Comparison of ENCODE assay signal across 20 mouse cellular contexts in the genomic region with DNA sequence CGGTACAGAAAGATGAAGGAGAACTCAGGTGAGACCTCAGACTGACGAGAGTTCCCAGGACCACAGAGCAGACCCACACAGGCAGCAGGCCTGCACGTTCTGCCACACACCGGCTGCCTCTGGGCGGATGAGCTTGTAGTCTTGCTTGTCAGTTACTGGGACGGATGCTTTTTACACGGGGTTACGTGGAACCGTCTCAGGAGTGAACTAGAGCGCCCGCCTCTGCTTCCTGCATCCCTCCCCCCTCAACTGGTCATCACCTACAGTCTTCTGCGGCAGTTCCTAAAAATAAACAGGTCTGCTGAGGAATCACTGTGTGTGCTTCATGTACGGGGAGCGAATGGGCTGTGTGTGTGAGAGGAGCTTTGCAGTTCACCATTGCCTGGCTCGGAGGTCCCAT. TPM values are rescaled to one million over a fixed set of nuclear protein-coding genes. Genes with fewer than 3 reads are reported as not detected.
DNase-seq lines count a peak whose midpoint lies in the region; ATAC-seq and TF ChIP-seq lines count a peak whose summit lies in the region.
"Had no signal": no experiment of that assay in that cellular context is flagged by ENCODE, and none has a peak within 500 bp of the region (broad histone marks: within the 10 kb centered on the region; RNA-seq: fewer than 3 reads in every experiment).

No protein-coding gene starts in this region.

- peak overlapping the region; percentile 15; the same call in 1 of the 2 replicates for H3K4me2 ChIP-seq in heart, postnatal 0 days (ENCODE audit: low read depth, low read length)
- H3K4me2 ChIP-seq: embryonic facial prominence, embryonic 12.5 days had no signal

- no peak for TF ChIP-seq EP300 in heart, postnatal 0 days (IDR thresholded peaks at IDR 0.05; ENCODE audit: low read depth)

- 62% methylated on average over 15 of the region's 15 CpGs for WGBS in heart, embryonic 10.5 days
- WGBS in heart, postnatal 0 days, result 41% methylated on average over 15 of the region's 15 CpGs

- peak; percentile 73 for DNase-seq in heart, embryonic 10.5 days (ENCODE audit: low spot score)
- no peak for DNase-seq in heart, postnatal 14 days
- peak; percentile 19 for DNase-seq in heart, postnatal 0 days (ENCODE audit: low spot score)
- no peak for DNase-seq in heart, adult 18-20 months
- peak; percentile 55 to 75 for DNase-seq in thymus, postnatal 36 days
- no peak for DNase-seq in cerebellum, adult 18-20 months
- no peak for DNase-seq in kidney, postnatal 14 days
- DNase-seq: adrenal gland, adult 2 months; gastrocnemius, postnatal 10 days; kidney, adult 2 months; liver, postnatal 0 days; lung, postnatal 10 days; midbrain, embryonic 14.5 days had no signal

- no peak overlapping the region for H3K4me3 ChIP-seq in heart, embryonic 10.5 days
- H3K4me3 ChIP-seq in heart, postnatal 0 days (ENCODE audit: low read depth, low read length), result no peak overlapping the region
- H3K4me3 ChIP-seq: embryonic facial prominence, embryonic 12.5 days; erythroblast, embryonic 14.5 days; hindbrain, embryonic 10.5 days; left cerebral cortex, adult 2 months had no signal

- no peak for TF ChIP-seq CTCF in heart, postnatal 0 days (IDR thresholded peaks at IDR 0.05; ENCODE audit: low read depth)

- H3K27me3 ChIP-seq in heart, embryonic 10.5 days (ENCODE audit: insufficient read depth, poor library complexity, severe bottlenecking), result no peaks in the 10 kb centered on the region
- H3K27me3 ChIP-seq in heart, postnatal 0 days (ENCODE audit: control insufficient read depth, insufficient read depth, low read length), result no peaks in the 10 kb centered on the region
- H3K27me3 ChIP-seq: embryonic facial prominence, embryonic 12.5 days had no signal

- intact Hi-C loops in heart, postnatal 14 days (cut with DNase I), result no loop called here

- peaks cover 46% of the 10 kb centered on the region for H3K4me1 ChIP-seq in heart, embryonic 10.5 days
- peaks cover 22% of the 10 kb centered on the region for H3K4me1 ChIP-seq in heart, postnatal 0 days (ENCODE audit: control insufficient read depth, insufficient read depth)
- H3K4me1 ChIP-seq: embryonic facial prominence, embryonic 12.5 days; hindbrain, embryonic 10.5 days had no signal

- no peak overlapping the region for H3K27ac ChIP-seq in heart, embryonic 10.5 days
- peak overlapping the region; percentile 43; the same call in 1 of the 2 replicates for H3K27ac ChIP-seq in heart, postnatal 0 days (ENCODE audit: low read depth)
- H3K27ac ChIP-seq: embryonic facial prominence, embryonic 12.5 days; hindbrain, embryonic 10.5 days; hindbrain, postnatal 0 days; left cerebral cortex, adult 2 months had no signal

- no peaks in the 10 kb centered on the region for H3K9me3 ChIP-seq in heart, embryonic 10.5 days
- no peaks in the 10 kb centered on the region for H3K9me3 ChIP-seq in heart, postnatal 0 days (replicated peaks; ENCODE audit: control insufficient read depth, low read length)
- H3K9me3 ChIP-seq: embryonic facial prominence, embryonic 12.5 days; hindbrain, embryonic 10.5 days had no signal

- peaks cover 48% of the 10 kb centered on the region for H3K36me3 ChIP-seq in heart, embryonic 10.5 days
- peaks cover 66% of the 10 kb centered on the region for H3K36me3 ChIP-seq in heart, postnatal 0 days (replicated peaks; ENCODE audit: control insufficient read depth, insufficient read depth, low read length)

- peak; percentile 57; the same call in 1 of the 2 replicates for ATAC-seq in heart, postnatal 0 days (ENCODE audit: insufficient read depth, low read depth)
- ATAC-seq in inflammation-experienced regulatory T-cells, adult 6 months, result peak; percentile 61
- ATAC-seq: forebrain, embryonic 14.5 days; hindbrain, postnatal 0 days; liver, postnatal 0 days had no signal

- no peak overlapping the region for H3K9ac ChIP-seq in heart, postnatal 0 days (replicated peaks; ENCODE audit: low read depth, low read length)
- H3K9ac ChIP-seq: embryonic facial prominence, embryonic 12.5 days; liver, postnatal 0 days had no signal

RNA-seq across cellular contexts. Expression of a gene that starts 24.7 kb away (rescaled TPM):
- polyA plus RNA-seq in heart, embryonic 10.5 days (2016; fragmentation: Nextera tagmentation; extraction: Ambion mirVana), result 8.5 and 9.4 TPM in 2 replicates
- total RNA-seq in heart, postnatal 14 days (2021), result 10 to 100 TPM; 32.5 to 34.0 TPM
- total RNA-seq in heart, postnatal 0 days (2014; rRNA removed; ENCODE audit: low replicate concordance), result 19.2 and 27.0 TPM in 2 replicates
- polyA plus RNA-seq in heart, postnatal 0 days (2015; fragmentation: Nextera tagmentation; extraction: Ambion mirVana), result 5.1 and 5.4 TPM in 2 replicates
- total RNA-seq in heart, adult 18-20 months (2021), result 10 to 100 TPM; 28.3 to 31.8 TPM
- polyA plus RNA-seq in inflammation-experienced regulatory T-cells, adult 6 months (2017; shearing (Covaris generic)), result 1 to 10 TPM; 1.6 to 3.7 (median 3.5) TPM

Comparison
In these comparisons a context has a peak if more than half of its experiments do, and no peak if none do; other contexts are left out.
1. DNase-seq: peak in heart, embryonic 10.5 days (single experiment), heart, postnatal 0 days (single experiment) and thymus, postnatal 36 days (2 of 2); none in heart, postnatal 14 days (0 of 2), heart, adult 18-20 months (0 of 2), cerebellum, adult 18-20 months (0 of 2) and kidney, postnatal 14 days (single experiment).